Mouse (Mus musculus) Muller cell, postnatal 12 days (primary cell): ENCODE measurements around the gene Fbxl2.
A peak's percentile ranks its signal among the peaks of the same experiment; 100 is the strongest.
"Not testable (repeated sequence)": the region's sequence is repeated elsewhere in the genome, so short reads cannot be mapped to it uniquely, and the experiment has no call there.

Experiments used
- DNase-seq: peaks from one replicate; pipeline ENCODE4 v3.0.0-alpha.2; 2015; ENCODE audit errors: inconsistent ontology term

The Fbxl2 gene

GRCm38 (mm10) chr9:114046028-114046427, at the start of gene Fbxl2:
Fbxl2 (minus strand) TSS chr9:114046191.
- DNase-seq = no peak

GRCm38 (mm10) chr9:114094854-114095253, 48.9 kb upstream of the Fbxl2 start:
- no peak for DNase-seq

GRCm38 (mm10) chr9:114092188-114092587, 46.2 kb upstream of the Fbxl2 start:
- DNase-seq = not testable (repeated sequence)

GRCm38 (mm10) chr9:114088885-114089284, 42.9 kb upstream of the Fbxl2 start:
- DNase-seq = not testable (repeated sequence)

DNA sequence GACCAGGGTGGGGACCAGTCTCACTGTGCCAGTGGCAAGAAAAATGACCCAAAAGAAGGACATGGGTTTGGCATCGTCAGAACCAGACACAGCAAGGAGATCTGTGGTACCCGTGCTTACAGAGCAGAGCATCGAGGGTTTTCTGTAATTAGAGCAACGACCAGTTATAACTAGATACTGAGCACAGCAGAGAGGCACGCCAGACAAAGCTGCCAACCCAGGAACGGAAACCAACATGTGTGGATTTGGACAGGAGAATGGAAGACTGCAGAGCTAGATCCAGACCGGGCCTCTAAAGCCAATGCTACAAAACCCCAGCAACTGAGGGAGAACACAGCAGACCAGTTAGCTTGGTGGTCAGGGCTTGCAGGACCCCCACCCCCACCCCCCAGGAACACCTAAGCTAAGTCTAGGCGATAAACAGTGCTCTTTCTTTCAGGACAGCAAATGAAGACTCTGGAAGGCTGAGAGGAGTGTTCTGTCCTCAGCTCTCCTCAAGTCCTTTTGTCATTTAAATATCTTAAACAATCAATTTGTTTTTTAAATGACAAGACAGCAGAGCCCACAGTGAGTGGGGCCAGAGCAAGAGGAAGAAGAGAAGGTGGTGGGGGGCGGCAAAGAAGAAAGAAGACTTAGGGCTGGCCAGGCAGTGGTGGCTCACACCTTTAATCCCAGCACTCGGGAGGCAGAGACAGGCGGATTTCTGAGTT, 41.3 kb upstream of the Fbxl2 start:
- DNase-seq = no peak

GRCm38 (mm10) chr9:114086422-114086821, 40.4 kb upstream of the Fbxl2 start:
- DNase-seq = no peak

- DNase-seq = no peak
Measured at GRCm38 (mm10) chr9:114073681-114074080, 27.7 kb upstream of the Fbxl2 start.

DNA sequence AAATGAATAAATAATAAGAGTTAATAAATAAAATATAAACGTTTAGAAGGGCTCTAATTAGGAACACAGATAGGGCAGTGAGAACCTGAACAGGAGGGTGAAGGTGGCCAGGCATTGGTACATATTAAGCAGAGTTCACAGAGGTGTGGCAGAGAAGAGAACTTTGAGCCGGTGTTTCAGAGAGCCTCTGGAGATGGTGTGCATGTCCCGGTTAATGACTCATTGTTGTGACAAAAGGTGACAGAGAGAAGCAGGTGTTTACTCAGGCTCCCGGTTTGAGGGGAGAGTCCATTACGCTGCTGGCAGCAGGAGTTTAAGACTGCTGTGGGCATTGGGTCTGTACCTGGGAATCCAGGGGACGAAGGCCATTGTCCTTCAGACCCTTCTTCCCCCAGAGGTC, 23.4 kb upstream of the Fbxl2 start:
- DNase-seq = no peak

DNA sequence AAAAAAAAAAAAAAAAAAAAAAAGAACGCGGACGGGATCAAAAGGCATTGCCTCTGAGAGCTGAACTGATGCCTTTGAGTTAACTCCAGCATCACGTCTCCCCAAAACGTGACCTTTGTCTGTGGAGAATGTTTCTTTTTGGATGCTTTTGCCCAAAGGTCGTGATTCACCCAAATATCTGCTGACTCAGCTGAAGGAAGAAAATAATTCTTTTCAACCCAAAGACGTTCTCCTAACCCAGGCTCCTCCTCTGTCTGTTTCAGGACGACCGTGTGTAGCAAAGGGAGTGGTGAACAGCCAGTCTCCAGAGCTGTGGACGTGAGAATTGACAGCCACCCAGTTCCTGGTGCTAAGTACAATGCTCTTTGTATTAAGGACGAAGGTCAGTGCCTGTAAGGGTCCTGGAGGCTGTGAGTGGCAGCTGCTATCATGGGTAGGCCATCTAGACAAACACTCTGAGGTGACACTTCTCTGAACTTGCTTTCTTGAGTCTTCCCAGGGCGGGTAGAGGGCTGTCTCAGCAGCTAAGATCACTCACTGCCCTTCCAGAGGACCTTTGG, 22.6 kb upstream of the Fbxl2 start:
- no peak for DNase-seq

DNA sequence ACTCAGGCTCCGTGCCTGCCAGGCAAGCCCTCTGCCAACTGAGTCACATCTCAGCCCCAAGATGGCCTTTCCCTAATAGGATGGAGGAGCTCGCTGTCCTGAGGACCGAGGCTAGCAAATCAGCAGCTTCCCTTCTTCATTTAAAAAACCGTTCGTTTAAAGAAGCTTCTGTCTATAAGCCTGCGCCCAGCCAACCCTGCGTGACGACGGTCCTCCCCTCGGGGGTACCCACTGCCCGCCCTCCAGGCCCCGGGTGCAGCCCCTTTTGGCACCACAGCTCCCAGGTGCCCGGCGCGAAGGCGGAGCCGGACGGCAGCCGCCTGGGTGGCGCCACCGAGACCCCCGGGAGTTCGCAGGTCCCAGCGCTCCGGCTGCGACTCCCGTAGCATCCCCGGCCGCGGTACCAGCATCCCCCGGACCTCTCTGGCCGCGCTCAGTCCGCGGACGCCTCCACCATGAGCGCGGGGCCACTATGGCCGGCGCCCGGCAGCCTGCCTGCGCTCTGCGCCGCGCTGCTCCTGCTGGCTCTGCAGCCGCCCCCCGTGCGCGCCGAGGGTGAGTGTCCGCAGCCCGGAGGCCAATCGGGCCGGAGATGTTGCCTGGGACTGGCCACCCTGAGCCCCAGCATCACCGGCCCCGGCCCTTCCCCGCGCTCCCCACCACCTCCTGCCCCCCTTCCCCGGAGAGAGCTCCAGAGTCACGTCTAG, 11.3 kb upstream of the Fbxl2 start, which contains the start of gene Susd5:
Gene Susd5 (plus strand): TSS at position 51 of the 707 bp plus-strand sequence.
- DNase-seq = peak; percentile 59

DNA sequence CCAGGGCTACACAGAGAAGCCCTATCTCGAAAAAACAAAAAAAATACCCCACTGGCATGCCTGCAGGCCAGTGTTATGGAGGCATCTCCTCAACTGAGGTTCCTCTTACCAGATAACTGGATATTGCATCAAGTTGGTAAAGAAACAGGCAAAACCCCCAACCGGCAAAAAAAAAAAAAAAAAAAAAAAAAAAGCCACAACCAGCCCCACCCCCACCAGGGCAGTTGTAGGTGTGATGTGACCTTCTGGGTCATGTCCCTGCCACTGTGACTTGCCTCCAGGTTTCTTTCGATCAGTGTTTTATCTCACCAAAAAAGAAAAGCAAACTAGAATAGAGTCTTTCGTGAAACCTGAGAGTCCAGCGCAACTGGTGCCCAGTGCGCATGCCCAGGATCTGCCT, 6.9 kb upstream of the Fbxl2 start:
- no peak for DNase-seq

- no peak for DNase-seq
Measured at GRCm38 (mm10) chr9:114052031-114052430, 6.0 kb upstream of the Fbxl2 start.

- no peak for DNase-seq
Measured at GRCm38 (mm10) chr9:114050778-114051177, 4.8 kb upstream of the Fbxl2 start.

- no peak for DNase-seq
Measured at GRCm38 (mm10) chr9:114050106-114050505, 4.1 kb upstream of the Fbxl2 start.

- DNase-seq = no peak
Measured at GRCm38 (mm10) chr9:114046676-114047075, 685 bp upstream of the Fbxl2 start.

DNA sequence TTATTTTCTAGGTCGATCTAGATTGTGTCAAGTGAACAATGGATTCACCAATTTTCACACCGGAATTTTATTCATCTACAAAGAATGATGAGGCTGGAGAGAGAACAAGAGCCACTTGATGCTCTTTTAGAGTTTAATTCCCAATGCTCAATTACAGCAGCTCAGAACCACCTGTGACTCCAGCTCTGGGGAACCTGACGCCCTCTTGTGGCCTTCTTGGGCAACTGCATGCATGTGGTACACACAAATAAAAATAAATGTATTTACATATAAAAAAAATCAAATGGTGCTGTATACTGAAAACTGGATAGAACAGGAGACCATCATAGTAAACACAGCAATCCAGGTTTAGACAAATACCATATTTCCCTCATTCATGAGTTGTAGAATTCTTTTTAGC, 1.5 kb downstream of the Fbxl2 start:
- no peak for DNase-seq

GRCm38 (mm10) chr9:114042490-114042889, 3.5 kb downstream of the Fbxl2 start:
- DNase-seq = no peak

- DNase-seq = no peak
Measured at GRCm38 (mm10) chr9:114040945-114041344, 5.0 kb downstream of the Fbxl2 start.

GRCm38 (mm10) chr9:114026261-114026934, 19.6 kb downstream of the Fbxl2 start:
- DNase-seq = peak; percentile 93

DNA sequence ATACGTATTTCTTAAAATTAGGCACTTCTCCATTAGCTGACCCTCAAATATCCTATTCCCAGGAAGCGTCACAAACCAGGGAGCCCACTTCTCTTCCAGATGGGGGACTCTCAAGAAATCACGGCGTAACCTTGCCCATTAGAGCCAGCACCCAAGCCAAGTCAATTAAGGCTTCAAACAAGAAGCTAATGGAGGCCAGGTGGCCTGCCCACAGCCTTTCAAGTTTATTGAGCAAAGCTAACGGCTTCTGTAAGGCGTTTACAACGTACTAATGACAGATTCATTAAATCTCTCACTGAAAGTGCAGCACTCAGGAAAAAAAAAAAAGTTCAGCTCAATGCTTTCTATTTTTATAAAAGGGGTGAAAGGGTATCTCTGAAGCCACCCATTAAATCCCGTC, 20.1 kb downstream of the Fbxl2 start:
- peak; percentile 17 for DNase-seq

DNA sequence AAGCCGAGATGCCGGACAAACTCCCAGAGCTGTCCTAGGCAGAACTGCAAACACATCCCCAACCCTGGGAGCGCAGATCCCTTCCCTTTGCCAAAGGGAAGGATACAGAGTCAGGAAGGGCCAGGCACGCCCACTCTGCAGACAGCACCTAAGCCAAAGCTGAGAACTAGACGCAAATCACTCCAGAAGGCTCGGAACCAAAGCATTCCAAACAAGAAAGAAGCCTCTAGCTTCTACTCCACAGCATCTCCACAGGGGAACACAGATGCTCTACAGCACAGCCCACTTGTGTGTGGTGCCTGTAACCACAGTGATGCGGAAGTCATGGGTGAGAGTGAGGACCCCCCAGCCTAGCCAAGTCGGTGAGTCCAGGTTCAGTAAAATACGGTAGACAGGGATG, 20.8 kb downstream of the Fbxl2 start:
- DNase-seq = no peak

DNA sequence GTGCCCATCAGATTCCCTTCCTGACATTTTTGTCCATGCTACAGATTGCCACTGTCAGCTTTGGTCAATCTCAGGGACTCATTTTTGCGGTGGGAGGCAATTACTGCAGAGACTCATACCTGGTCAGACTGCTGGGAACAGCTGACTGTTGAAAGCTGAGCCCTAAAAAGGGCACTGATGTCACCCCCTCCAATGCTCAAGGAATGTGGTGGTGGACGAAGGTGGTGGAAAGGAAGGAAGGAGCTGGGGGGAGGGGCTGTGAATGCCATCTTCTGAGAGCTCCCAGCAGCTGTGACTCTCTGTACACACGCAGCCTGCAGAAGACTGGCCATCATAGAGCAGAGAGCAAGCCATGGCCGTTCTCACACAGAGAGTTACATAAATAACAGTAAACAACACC, 23.9 kb downstream of the Fbxl2 start:
- DNase-seq = no peak
